Mouse (Mus musculus) myocyte (in vitro differentiated cells): ENCODE data around the gene Atoh8. TPM values are rescaled to one million over a fixed set of nuclear protein-coding genes. Genes with fewer than 3 reads are reported as not detected.

Experiments
- H3K27me3 ChIP-seq: one replicate; pipeline ENCODE4 v1.6.1; 2011; ENCODE audit not compliant: control insufficient read depth, insufficient read depth, insufficient read length
- H3K36me3 ChIP-seq: one replicate; pipeline ENCODE4 v1.6.1; 2011; ENCODE audit not compliant: control insufficient read depth, insufficient read depth
- H3K4me2 ChIP-seq: one replicate; pipeline ENCODE4 v1.6.1; 2011; ENCODE audit warnings: low read depth, control low read depth
- H3K4me3 ChIP-seq: one replicate; pipeline ENCODE4 v1.5.1; 2011; ENCODE audit warnings: mild to moderate bottlenecking, control low read depth, moderate library complexity
- H3K79me2 ChIP-seq: one replicate; pipeline ENCODE4 v1.6.1; 2011; ENCODE audit not compliant: control insufficient read depth, insufficient read depth
- H3ac ChIP-seq: one replicate; pipeline ENCODE4 v1.6.1; 2011; ENCODE audit not compliant: control insufficient read depth, insufficient read length
- CEBPB ChIP-seq: IDR thresholded peaks from 2 replicates; pipeline ENCODE4 v1.6.1; 2011; ENCODE audit warnings: mild to moderate bottlenecking, moderate library complexity; ENCODE audit not compliant: poor library complexity, insufficient read depth, severe bottlenecking
- E2F4 ChIP-seq: IDR thresholded peaks from one replicate; pipeline ENCODE4 v1.6.1; 2011; ENCODE audit warnings: mild to moderate bottlenecking, control low read depth, moderate library complexity; ENCODE audit not compliant: insufficient read depth
- MAX ChIP-seq: IDR thresholded peaks from one replicate; pipeline ENCODE4 v1.6.1; 2011; ENCODE audit warnings: low read depth, mild to moderate bottlenecking, control low read depth
- MYOD1 ChIP-seq, 3 experiments: IDR thresholded peaks; one replicate each; pipeline ENCODE4 v1.6.1; 2011; ENCODE audit warnings: control low read depth in 2 of 3, low read depth in 2 of 3, mild to moderate bottlenecking in 2 of 3, moderate library complexity in 1 of 3; ENCODE audit not compliant: insufficient read length in 2 of 3, control insufficient read depth in 1 of 3
- MYOG ChIP-seq, 3 experiments: IDR thresholded peaks; one replicate each; pipeline ENCODE4 v1.6.1; 2011; ENCODE audit warnings: control low read depth in 2 of 3, low read depth in 2 of 3, mild to moderate bottlenecking in 2 of 3; ENCODE audit not compliant: insufficient read length in 2 of 3, control insufficient read depth in 1 of 3, insufficient read depth in 1 of 3
- POLR2A ChIP-seq: IDR thresholded peaks from one replicate; pipeline ENCODE4 v1.6.1; 2011; ENCODE audit warnings: low read depth, mild to moderate bottlenecking, control low read depth, moderate library complexity; ENCODE audit not compliant: insufficient read length
- POLR2AphosphoS2 ChIP-seq: IDR thresholded peaks from one replicate; pipeline ENCODE4 v1.6.1; 2011; ENCODE audit warnings: low read depth, control low read depth; ENCODE audit not compliant: insufficient read length
- REST ChIP-seq: IDR thresholded peaks from one replicate; pipeline ENCODE4 v1.6.1; 2011; ENCODE audit warnings: mild to moderate bottlenecking, control low read depth, moderate library complexity; ENCODE audit not compliant: insufficient read depth, insufficient read length
- SRF ChIP-seq: IDR thresholded peaks from one replicate; pipeline ENCODE4 v1.6.1; 2011; ENCODE audit warnings: low read depth; ENCODE audit not compliant: control insufficient read depth, insufficient read length
- TCF12 ChIP-seq: IDR thresholded peaks from one replicate; pipeline ENCODE4 v1.6.1; 2011; ENCODE audit warnings: mild to moderate bottlenecking, control low read depth; ENCODE audit not compliant: poor library complexity, insufficient read depth, severe bottlenecking
- TCF3 ChIP-seq: IDR thresholded peaks from one replicate; pipeline ENCODE4 v1.6.1; 2011; ENCODE audit warnings: low read depth, control low read depth; ENCODE audit not compliant: insufficient read length
- USF1 ChIP-seq: IDR thresholded peaks from one replicate; pipeline ENCODE4 v1.6.1; 2011; ENCODE audit warnings: low read depth, mild to moderate bottlenecking, control low read depth, moderate library complexity
- polyA plus RNA-seq: library from polyadenylated mRNA; unstranded; fragments of >200 nt; fragmentation: generic; extraction: Trizol; gene quantifications from one replicate; pipeline ENCODE4 v1.2.1, GENCODE M21; 2012; ENCODE audit warnings: missing spikeins

The Atoh8 gene
- polyA plus RNA-seq, 1 experiment, result 2.1 TPM

DNA sequence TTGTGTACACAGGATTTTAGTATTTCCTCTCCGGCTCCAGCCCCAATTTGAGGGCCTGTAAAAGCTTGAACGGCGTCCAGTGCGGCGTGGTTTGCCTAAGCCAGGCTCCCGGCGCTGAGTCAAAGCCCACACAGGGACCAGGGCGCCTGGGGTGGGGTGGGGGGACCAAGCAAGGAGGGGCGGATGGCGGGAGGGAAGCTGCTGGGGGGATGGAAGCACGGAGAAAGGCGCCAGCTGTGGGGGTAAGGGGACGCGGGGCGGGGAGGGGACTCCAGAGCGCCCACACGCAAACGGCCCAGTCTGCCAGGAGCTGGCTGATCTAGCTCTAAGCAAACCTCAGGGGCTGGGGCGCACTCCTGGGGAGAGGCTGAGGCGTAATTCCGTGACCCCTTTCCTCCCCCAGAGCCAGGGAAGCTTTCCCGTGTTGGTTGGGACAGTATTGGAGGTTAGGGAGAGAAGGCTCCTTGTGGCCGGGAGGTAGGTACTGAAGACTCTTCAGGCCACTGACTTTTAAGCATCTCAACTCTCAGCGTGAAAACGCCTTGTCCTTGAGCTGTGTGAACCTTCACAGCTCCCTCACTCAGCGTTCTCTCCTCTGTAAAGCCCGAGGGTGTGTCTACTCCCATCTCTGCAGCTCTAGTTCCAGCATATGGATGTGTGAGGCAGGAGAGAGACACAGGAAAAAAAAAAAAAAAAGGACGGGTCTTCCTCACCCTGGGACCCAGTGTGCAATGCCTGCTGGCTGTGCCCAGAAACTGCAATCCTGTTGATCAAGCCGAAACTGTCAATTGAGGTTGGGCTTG lies 46.1 kb downstream of the Atoh8 start:
- Histone ChIP-seq H3K79me2 (no peaks in the 10 kb centered on the region), H3K36me3 (no peaks in the 10 kb centered on the region), H3K4me2 (peak overlapping the region; percentile 80), H3K4me3 (no peak overlapping the region), H3K27me3 (no peaks in the 10 kb centered on the region), H3ac (no peak overlapping the region)
- TF ChIP-seq CEBPB (no peak), MYOG (IDR thresholded peaks at IDR 0.05; ENCODE audit: control insufficient read depth in 1 of 3, insufficient read depth in 1 of 3, insufficient read length in 2 of 3, low read depth in 2 of 3) (no peak), TCF12 (no peak), SRF (no peak), TCF3 (no peak)

DNA sequence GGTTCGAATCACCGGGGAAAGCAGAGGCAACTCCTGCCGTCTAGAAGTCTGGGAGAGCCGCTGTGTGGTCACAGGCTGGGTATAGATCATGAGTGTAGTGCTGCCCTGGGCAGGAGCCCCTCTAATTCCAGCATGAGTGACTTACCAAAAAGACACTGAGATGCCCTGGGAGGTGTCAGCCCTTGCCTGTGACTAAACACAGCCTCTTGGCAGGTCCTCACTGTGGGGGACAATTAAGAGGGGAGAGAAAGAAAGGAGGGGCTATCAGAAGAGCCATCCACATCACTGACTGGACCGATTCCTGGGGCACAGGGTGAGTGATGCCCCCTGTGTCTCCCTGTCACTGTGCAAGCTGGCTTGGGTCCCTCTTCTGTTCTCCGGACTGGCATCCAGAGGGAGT lies 48.6 kb downstream of the Atoh8 start:
- TF ChIP-seq REST, result no peak
- no peak for TF ChIP-seq USF1
- no peak for TF ChIP-seq MAX
- no peak for TF ChIP-seq TCF3
- no peak for TF ChIP-seq CEBPB
- TF ChIP-seq MYOD1 (IDR thresholded peaks at IDR 0.05; ENCODE audit: control insufficient read depth in 1 of 3, insufficient read length in 2 of 3, low read depth in 2 of 3), result no peak
- TF ChIP-seq POLR2AphosphoS2, result no peak
- TF ChIP-seq MYOG (IDR thresholded peaks at IDR 0.05; ENCODE audit: control insufficient read depth in 1 of 3, insufficient read depth in 1 of 3, insufficient read length in 2 of 3, low read depth in 2 of 3), result no peak
- no peak for TF ChIP-seq POLR2A
- TF ChIP-seq SRF, result no peak
- TF ChIP-seq E2F4, result no peak
- TF ChIP-seq TCF12, result no peak
- Histone ChIP-seq H3K4me2 (no peak overlapping the region), H3ac (no peak overlapping the region), H3K4me3 (no peak overlapping the region), H3K79me2 (no peaks in the 10 kb centered on the region), H3K36me3 (no peaks in the 10 kb centered on the region), H3K27me3 (no peaks in the 10 kb centered on the region)

DNA sequence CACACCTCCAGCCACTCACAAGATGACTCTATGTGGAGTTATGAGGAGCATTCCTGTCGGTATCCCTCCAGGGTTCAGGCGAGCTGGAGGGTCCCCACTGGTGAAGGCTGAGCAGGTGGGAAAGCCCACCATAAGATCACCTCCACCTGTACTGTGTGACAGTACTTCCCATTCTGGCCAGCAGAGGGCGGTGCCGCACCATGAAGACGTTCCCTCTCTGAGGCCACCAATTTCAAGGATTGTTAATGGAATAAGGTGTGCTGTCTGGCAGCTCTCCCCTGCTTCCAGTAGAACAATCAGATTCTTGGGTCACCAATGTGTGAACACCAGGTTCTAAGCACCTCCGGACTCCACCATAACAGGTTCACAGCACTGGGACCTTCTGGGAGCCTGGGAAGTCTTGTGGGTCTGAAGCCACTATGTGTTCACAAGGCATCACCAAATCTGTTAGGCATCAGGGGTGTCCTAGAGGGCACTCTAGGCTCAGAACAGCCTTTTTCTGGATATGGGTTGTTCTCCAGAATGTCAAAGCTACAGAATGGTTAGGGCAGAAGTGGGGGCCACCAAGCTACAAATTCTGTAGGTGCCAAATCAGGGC lies 49.4 kb downstream of the Atoh8 start:
- Histone ChIP-seq H3K4me2 (no peak overlapping the region), H3K36me3 (no peaks in the 10 kb centered on the region), H3K4me3 (no peak overlapping the region), H3K79me2 (no peaks in the 10 kb centered on the region), H3K27me3 (no peaks in the 10 kb centered on the region), H3ac (no peak overlapping the region)
- TF ChIP-seq POLR2AphosphoS2, result no peak
- TF ChIP-seq MYOG (IDR thresholded peaks at IDR 0.05; ENCODE audit: control insufficient read depth in 1 of 3, insufficient read depth in 1 of 3, insufficient read length in 2 of 3, low read depth in 2 of 3), result no peak

DNA sequence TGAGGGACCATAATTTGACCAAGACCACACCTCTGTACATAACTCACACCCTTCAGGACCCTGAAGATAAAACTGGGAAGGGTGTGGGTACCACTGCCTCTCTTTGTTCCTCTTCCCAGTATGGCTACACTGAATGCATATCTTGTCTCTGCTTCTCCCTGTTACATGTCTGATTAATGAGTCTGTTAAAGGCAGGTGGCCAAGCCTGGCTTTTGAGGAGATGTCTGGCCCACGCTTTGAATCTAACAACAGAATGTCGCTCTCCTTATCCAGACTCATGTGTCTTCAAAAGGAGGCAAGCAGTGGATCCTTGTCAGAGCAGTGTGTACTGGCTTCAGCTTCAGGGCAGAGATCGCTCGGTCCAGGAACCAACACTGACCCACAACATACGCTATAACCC lies 50.8 kb downstream of the Atoh8 start:
- H3K4me2 ChIP-seq, result no peak overlapping the region
- H3K4me3 ChIP-seq, result no peak overlapping the region
- H3K36me3 ChIP-seq, result no peaks in the 10 kb centered on the region
- no peaks in the 10 kb centered on the region for H3K79me2 ChIP-seq
- no peak overlapping the region for H3ac ChIP-seq
- H3K27me3 ChIP-seq, result no peaks in the 10 kb centered on the region
- TF ChIP-seq TCF3 (no peak), SRF (no peak), POLR2A (no peak), REST (no peak), USF1 (no peak), MYOD1 (IDR thresholded peaks at IDR 0.05; ENCODE audit: control insufficient read depth in 1 of 3, insufficient read length in 2 of 3, low read depth in 2 of 3) (no peak), E2F4 (no peak), TCF12 (no peak)
